Mouse (Mus musculus): Measurements from ENCODE around the gene Nrap.
"Not testable (repeated sequence)": the region's sequence is repeated elsewhere in the genome, so short reads cannot be mapped to it uniquely, and the experiment has no call there.

The Nrap gene

DNA sequence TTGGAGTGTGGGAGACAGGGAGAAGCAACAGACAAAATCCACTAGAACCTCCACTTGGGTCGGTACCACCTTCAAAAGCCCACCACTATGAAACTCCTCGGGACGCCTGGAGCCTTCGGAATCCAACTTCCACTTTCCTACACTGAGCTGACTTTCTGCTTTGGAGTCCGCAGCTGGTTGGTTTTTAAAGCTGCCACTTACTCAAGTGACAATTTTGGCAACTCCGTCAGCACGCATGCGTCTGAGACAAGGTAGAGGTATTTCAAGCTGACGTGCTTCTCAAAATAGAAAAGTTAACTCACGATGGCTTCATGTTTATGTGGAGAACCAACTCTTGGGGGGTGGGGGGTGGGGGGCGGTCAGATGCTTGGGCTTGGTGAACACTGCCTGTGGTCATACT, at the start of gene Nrap:
Gene Nrap, minus strand, starts transcription at position 159 of the 400 bp plus-strand sequence.
- in situ Hi-C loops (cut with MboI; ENCODE audit: low sequenced_read_pairs) = no loop called here

DNA sequence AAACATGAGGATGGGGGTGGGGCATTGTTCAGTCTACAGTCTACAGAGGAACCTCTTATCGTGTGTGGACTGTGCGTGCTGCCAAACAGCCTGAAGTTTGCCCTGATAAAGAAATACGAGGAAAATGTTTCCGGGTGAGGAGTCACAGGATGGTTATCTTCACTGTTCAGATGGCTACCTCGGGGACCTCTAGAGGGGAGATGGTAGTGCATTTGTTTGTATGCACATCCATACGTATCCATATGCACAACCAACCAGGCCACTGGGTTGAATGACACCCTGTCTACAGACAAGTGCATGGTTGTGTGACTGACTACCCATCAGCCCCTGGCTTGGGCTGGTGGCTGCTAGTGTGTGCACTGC, 49.2 kb upstream of the Nrap start:
- in situ Hi-C loops (cut with MboI; ENCODE audit: low sequenced_read_pairs) = no loop called here

DNA sequence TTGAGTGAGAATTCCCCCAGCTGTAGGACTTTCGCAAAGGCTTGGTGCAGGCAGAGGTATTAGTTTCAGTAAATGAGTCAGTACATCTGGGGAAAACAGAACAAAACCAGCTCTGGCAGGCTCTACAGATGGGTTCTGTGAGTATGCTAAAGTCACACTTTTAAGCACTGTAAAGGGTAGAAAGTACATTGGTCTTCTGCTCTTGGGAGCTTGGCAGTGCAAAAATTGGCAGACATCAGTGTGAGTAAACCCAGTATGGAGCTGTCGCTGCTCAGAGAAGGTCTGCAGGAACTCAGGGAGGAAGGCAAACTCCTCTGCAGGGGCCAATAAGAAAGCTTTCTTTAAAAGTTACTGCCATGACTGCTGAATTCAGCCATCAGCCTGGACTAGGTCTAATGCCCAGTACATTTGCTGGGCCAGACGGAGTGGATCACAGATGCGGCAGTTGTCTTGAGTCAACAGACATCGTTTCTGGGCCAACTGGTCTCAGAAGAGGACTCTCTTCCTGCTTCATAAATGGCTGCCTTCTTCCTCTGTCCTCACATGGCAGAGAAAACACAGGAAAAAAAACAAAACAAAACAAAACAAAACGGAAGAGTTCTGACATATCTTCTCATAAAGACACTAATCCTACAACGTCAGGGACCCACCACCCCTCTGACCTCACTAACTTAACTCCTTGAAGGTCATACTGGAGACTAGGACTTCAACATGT, 48.7 kb upstream of the Nrap start:
- in situ Hi-C loops (cut with MboI; ENCODE audit: low sequenced_read_pairs) = no loop called here

DNA sequence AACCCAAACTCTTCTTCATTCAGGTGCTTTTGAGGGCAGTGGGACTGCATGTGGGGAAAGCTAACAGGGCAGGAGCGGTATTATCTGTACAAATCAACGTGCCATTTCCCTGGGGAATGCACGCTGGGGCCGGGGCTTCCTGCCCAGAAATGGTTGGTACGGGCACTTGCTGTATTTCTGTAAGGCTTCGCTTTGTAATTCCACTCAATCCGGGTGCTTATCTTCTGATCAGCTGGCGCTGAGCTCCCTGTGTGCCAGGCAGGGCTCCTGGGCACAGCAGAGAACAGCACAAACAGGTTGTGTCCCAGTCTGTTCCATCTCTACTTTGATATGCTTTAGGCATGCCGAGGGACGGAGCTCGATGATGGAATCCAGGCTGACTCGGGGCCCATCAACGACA, 46.5 kb upstream of the Nrap start:
- in situ Hi-C loops (cut with MboI; ENCODE audit: low sequenced_read_pairs) = no loop called here

DNA sequence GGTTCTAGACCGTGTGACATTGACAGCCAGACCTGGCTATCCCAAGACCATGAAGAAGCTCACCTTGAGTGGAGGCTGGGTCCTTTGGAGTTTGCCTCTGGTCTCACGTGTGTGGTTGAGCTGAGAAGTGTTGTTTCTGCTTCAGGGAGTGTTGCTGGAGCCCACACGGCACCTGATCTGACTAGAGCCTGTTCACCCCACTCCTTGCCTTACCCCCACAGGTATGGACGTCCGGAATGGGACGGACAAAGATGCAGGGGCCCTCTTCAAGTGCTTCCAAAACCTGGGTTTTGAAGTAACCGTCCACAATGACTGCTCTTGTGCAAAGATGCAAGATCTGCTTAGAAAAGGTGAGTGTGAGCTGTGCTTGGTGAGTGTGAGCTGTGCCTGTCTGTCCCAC, 43.7 kb upstream of the Nrap start:
- in situ Hi-C loops (cut with MboI; ENCODE audit: low sequenced_read_pairs) = no loop called here

DNA sequence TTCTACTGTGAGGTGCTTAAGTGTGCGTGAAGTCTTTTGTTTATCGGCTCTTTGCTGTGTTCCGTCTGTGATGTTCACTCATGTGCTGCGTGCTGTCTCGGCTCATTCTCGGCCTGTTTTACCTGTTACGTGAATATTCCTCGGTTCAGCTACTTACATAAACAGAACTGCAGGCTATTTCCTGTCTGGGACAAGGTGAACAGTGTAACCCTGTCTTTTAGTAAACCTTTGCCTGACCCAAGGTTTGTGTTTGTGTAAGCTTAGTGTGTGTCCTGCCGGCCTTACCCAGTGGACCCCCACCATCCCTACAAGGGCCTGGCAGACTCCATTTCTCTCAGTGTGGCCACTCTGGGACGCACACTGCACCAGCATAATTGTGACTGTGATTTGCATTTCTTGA, 42.9 kb upstream of the Nrap start:
- in situ Hi-C loops (cut with MboI; ENCODE audit: low sequenced_read_pairs) = no loop called here

DNA sequence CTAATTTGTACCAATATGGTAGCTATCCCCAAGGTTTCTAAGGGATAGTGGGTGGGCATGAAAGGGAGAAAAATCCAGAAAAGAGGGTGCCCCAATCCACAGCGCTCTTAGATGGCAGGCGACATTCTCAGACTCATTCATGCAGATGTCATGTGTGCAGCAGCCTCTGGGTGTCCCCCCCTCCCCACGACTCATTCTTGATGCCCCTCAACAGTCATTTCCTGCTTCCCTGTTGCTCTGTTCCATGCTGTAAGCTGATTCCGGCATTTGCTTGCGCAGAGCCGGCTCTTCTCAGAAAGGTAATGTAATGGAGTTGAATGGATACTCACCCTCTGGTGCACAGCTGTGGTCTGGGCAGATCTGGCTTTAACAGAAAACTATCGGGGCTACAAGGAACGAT, 40.5 kb upstream of the Nrap start:
- in situ Hi-C loops (cut with MboI; ENCODE audit: low sequenced_read_pairs) = no loop called here

DNA sequence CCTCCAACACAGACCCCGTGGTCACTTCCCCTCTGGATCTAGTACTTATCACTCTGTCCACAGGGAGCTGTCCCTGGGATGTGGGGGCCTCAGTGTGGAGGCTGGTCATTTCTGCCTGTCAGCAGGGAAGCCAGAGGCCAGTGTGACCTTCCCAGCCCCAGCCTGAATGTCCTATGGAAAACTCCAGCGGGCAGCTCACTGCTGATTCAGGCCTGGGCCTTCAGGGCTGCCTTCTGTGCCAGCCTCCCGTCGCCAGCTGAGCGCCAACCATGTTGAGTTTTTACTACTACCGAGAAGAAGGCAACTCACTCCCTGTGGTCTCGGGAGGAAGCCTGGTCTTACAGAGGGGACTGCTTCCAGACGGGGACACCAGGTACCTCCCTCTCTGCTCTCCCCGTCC, 35.7 kb upstream of the Nrap start:
- in situ Hi-C loops (cut with MboI; ENCODE audit: low sequenced_read_pairs) = loop anchor here (5.0 kb wide), 1 partner anchor 357 kb away; no protein-coding TSS in a partner anchor

DNA sequence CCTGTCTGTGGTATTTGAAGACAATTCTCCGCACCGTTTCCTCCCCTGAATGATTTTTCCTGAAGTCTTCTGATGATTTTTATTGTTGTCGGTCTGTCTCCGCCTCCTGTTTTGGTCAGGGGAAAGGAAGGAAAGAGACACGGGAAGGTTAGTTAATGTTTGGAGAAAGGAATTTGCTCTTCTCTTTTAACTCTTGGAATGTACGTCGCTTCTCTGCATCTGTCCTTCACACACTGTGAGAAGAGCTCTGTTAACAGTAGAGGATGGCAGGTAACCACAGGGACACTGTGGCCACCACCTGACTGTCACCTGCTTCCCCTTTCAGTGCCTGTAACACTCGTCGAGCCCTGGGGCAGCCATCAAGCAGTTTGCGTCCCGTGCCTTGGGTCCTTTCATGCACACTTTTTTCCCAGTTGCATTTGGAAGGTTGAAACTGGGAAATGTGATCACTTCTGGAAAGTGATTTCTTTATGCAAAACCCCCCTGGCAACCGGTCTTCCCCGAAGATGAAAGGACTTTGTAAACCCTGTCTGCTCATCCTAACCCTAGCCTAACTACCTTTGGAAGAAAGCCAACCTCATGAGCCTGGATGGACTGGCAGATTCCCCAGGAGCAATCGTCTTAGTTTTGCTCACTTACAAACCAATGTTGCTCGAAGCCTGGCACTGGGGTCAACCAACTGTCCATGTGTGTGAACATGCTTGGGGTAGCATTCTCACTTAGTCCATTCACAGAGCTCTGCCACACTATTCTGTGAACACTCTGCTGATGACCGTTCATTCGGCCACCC, 35.0 kb upstream of the Nrap start:
- in situ Hi-C loops (cut with MboI; ENCODE audit: low sequenced_read_pairs) = loop anchor here (5.0 kb wide), 1 partner anchor 358 kb away; no protein-coding TSS in a partner anchor

DNA sequence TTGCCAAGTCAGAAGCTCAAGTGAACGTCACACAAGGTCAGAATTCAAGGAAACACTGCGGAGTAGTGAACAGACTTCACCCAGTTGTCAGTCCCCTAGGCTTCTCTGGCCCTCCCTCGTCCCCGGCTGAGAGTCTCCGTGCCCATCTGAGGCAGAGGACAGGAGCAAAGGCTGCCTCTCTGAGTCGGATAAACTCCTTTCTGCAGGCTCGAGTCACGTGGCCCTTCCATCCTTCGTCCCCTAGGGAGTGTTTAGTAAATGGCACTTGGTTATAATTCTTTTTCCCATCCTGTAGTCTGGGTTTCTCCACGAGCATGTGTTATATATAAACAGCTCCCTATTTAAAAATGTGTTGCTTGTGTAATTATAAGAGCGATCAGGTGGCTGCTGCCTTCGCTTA, 33.5 kb upstream of the Nrap start:
- in situ Hi-C loops (cut with MboI; ENCODE audit: low sequenced_read_pairs) = no loop called here

DNA sequence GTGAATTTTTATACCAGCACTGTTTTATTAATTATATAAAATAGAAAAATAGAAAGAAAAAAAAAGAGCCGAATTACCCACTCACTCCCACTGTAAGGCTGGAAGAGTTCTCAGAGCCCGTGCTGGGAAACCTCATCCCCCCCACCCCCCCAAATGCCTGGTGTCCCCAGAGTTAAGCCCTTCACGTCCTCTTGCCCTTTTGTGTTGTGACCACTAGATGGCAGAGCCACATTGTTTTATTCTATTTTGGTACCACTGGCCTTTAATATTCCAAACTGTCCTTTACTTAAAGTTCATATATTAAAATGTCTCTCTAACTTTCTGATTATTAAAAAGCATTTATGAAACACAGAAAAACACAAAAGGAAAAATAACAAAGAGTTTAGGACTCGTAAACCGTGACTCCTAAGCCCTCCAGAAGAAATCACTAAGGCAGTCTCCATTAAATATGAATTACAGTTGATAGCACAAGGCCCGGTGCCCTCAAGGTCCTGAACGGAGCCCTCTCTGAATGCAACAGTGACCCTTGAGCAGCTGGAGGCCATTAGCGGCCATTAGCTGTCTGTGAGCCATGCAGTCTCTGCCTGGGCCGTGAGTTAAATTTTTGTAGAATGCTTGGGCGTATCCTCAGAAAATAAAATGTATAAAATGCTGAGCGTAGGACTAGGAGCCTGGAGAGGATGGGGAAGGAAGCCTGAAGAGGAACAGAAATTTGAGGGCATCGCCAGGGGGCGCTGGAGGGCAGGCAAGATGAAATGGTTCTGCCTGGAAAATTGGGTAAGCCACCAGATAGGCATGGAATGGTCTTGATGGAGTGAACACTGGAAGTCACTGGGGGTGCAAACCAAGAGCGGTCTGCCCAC, 32.9 kb upstream of the Nrap start:
- in situ Hi-C loops (cut with MboI; ENCODE audit: low sequenced_read_pairs) = no loop called here

DNA sequence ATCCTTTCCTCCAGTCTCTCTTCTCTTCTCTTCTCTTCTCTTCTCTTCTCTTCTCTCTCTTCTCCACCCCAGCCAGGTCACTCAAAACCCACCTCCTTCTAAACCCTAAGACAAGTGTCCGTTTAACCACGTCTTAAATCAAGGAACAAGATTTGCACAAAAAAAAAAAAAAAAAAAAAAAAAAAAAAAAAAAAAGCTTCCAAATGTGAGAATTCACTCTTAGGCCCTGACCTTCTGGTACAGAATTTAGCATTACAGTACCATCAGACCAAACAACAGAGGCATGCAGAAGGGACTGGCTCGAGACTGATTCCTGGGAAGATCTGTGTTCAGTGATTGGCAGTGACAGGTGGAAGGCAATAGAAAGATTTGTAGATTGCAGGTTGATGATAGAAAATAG, 30.5 kb upstream of the Nrap start:
- in situ Hi-C loops (cut with MboI; ENCODE audit: low sequenced_read_pairs) = no loop called here

DNA sequence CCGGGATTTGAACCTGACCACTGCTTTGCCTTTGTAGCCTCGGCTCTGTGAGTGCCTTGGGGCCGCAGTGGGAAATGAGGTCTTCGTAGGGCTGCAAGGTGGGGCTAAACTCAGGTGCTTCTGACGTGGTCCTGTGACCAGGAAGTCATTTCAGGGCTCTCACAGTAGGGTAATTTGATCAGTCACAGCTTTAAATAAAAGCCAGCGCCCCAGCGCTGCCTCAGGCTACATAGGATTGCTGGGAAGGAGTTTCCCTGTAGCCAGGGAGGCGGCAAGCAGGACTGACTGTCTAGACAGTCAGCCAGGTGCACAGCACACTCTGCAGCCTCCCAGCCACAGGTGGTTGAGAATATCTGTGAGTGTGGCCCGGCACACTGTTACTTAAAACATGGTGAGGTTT, 29.6 kb upstream of the Nrap start:
- in situ Hi-C loops (cut with MboI; ENCODE audit: low sequenced_read_pairs) = no loop called here

DNA sequence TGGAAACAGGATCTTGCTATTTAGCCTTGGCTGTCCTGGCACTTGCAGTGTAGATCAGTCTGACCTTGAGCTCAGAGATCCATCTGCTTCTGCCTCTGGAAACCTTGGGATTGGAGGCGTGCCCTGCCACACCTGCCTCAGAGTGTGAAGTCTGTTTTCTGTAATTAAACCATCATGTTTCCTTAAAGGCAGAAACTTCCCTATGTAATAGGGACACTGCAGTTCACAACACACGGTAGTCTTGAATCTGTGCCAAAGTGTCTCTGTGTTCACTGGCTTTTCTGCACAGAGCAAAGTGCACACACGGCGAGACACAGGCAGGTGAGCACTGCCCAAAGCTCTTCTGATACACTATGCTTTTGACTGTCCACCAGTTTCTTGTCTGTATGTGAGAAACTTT, 28.6 kb upstream of the Nrap start:
- in situ Hi-C loops (cut with MboI; ENCODE audit: low sequenced_read_pairs) = no loop called here

DNA sequence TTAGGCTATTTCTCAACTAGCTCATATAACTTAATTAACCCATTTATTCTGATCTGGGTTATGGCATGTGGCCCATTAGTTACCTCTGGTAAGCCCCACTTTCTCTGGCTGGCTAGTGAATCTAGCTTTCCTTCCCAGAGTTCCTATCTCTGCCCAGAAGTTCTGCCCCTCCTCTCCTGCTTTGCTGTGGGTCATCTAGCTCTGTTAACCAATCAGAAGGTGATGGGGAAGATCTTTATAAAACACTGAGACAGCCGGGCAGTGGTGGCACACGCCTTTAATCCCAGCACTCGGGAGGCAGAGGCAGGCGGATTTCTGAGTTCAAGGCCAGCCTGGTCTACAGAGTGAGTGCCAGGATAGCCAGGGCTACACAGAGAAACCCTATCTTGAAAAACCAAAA, 20.0 kb upstream of the Nrap start:
- in situ Hi-C loops (cut with MboI; ENCODE audit: low sequenced_read_pairs) = not testable (repeated sequence)

DNA sequence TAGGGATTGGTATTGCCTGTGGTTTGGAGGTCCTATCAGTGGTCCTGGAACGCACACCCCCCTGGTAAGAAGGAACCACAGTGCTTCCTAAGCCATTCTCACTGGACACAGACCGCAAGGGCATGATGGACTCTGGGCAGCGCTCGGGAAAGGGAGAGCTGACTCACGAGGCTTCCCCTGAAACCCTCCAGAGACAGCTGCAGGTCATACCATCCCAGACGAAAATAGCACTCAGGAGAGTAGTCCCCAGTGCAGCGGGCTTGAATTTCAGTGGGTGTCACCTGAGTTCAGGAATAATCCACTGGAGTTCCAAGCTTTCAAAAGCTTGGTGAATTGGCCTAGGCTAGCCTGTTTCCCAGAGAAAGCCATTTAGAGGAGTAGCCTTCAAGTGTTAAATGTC, 16.7 kb upstream of the Nrap start:
- in situ Hi-C loops (cut with MboI; ENCODE audit: low sequenced_read_pairs) = no loop called here

DNA sequence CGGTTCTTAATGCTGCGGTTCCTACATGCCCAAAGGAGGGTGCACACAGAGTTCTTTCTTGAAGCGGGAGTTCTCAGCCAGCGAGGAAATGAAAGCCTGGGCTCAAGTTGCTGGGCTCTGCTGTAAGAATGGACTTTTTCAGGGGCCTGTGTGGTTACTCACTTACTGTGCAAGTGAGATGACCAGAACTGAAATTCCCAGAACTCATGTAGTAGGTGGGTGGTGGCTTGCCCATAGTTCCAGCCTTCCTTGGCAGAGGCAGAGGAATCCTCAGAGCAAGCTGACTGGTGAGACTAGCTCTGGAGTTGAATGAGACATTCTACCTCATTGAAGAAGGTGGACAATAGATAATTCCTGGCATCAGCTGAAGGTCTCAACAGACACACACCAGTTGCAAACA, 16.0 kb upstream of the Nrap start:
- in situ Hi-C loops (cut with MboI; ENCODE audit: low sequenced_read_pairs) = no loop called here

DNA sequence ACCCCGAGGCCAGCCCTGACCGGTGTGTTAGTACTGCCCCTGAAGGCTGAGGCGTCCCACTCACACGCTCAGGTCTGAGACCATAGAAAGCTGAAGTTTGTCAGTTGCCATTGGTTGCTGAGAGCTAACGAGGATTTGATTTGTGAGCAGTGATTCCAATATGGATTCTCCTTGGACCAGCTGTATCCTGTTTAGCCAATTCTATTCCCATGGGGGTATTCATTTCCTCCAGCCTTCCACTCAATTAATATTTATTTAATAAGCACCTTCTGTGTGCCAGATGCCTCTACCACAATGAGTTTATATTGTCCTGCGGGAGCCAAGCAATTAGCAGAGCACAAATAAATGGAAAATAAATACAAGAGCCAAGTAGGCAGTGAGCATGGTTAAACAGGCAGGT, 12.0 kb upstream of the Nrap start:
- in situ Hi-C loops (cut with MboI; ENCODE audit: low sequenced_read_pairs) = no loop called here

DNA sequence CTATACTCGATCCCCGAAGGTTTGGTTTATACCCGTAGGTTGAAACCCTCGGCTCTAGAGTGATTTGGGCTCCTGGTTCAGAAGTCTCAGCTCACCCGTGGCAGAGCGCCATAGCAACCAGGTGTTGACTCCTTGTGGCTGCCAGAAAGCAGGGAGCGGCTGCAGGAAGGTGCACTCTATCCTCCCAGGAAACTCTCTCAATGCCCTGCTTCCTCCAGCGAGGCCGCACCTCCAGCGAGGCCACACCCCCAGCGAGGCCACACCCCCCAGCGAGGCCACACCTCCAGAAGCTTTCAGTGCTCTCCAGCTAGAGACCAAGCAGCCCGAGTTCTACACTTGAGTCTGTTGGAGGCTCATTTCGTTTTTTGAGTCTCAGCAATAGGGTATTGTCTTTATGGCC, 10.4 kb upstream of the Nrap start:
- in situ Hi-C loops (cut with MboI; ENCODE audit: low sequenced_read_pairs) = no loop called here

DNA sequence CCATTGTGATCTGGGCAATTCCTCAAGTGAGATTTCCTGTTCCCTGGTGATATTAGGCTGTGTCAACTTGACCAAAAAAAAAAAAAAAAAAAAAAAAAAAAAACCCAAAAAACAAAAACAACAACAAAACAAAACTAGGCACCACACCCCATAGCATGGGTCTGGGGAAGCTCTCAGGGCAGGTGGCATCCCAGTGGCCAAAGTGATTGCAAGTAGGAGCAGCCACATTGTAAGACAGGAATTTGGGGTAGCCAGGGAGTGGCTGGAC, 8.6 kb upstream of the Nrap start:
- in situ Hi-C loops (cut with MboI; ENCODE audit: low sequenced_read_pairs) = no loop called here

DNA sequence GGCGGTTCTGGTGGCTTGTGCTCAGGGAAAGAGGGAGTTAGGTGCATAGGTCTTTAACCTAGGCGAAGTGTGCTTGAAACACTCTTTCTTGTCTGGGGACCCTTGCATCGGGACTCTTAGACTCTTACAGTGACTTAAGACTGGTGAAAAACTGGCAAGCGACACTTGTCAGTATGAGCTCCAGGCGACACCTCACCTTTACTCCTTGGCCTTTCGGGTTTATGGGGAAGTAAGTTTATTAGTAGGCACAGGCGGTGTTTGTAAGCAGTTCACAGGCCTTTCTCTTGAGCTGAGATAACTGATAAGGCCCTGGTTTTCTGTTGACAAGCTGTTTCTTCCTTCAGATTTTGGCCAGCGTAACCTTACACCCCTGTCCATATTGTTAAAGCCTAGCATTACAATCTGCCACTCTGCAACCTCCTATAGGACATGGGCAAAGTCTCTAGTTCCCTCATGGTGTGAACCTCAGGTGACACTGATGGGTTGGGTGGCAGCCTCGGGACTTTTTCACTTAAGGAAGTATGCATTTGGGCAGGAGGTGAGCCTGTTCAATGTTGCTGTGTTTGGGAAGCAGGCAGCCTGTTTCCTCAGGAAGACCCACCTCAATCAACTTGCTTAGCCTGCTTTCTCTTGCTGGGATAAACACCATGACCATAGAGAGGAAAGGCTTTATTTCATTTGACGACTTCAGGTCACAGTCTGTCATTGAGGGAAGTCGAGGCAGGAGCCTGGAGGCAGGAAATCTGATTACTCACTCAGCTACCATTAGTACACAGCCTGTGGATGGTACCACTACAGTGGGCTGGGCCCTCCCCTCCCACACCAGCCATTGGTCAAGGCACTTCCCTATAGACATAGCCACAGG, 8.1 kb upstream of the Nrap start:
- in situ Hi-C loops (cut with MboI; ENCODE audit: low sequenced_read_pairs) = no loop called here
